Mouse (Mus musculus) embryonic facial prominence, embryonic 15.5 days (tissue): Measurements from ENCODE around the gene Gm12216. TPM values are rescaled to one million over a fixed set of nuclear protein-coding genes. Genes with fewer than 3 reads are reported as not detected.

ENCODE experiments used
- ATAC-seq: fragments of 200-750 bp; cut with Nextera tagmentation; 2 replicates; pipeline ENCODE4 v1.8.0; 2017; ENCODE audit warnings: low read depth, moderate TSS enrichment; ENCODE audit not compliant: insufficient number of reproducible peaks, low FRiP score, low TSS enrichment
- H3K27ac ChIP-seq: fragments of 300-500 bp; sonication (generic); replicated peaks from 2 replicates; pipeline ENCODE4 v1.5.1; 2015; ENCODE audit warnings: mild to moderate bottlenecking, inconsistent platforms
- H3K27me3 ChIP-seq: fragments of 300-500 bp; sonication (generic); 2 replicates; pipeline ENCODE4 v1.6.1; 2015; ENCODE audit warnings: inconsistent platforms
- H3K36me3 ChIP-seq: fragments of 300-500 bp; sonication (generic); 2 replicates; pipeline ENCODE4 v1.6.1; 2015; ENCODE audit warnings: mild to moderate bottlenecking, inconsistent platforms
- H3K4me1 ChIP-seq: fragments of 300-500 bp; sonication (generic); 2 replicates; pipeline ENCODE4 v1.6.1; 2015; ENCODE audit warnings: inconsistent platforms
- H3K4me2 ChIP-seq: fragments of 300-500 bp; sonication (generic); replicated peaks from 2 replicates; pipeline ENCODE4 v1.6.1; 2015; ENCODE audit warnings: mild to moderate bottlenecking, inconsistent platforms
- H3K4me3 ChIP-seq: fragments of 300-500 bp; sonication (generic); replicated peaks from 2 replicates; pipeline ENCODE4 v1.5.1; 2015; ENCODE audit warnings: mild to moderate bottlenecking, inconsistent platforms
- H3K9ac ChIP-seq: fragments of 300-500 bp; sonication (generic); 2 replicates; pipeline ENCODE4 v1.6.1; 2015; ENCODE audit warnings: inconsistent platforms
- H3K9me3 ChIP-seq: fragments of 300-500 bp; sonication (generic); replicated peaks from 2 replicates; pipeline ENCODE4 v1.6.1; 2016; ENCODE audit warnings: inconsistent platforms
- WGBS: fragments of 180-500 bp; shearing (Covaris S2); methylation state at CpG from one replicate; pipeline ENCODE4 v1.1.7; 2015; 5-methylcytosine and 5-hydroxymethylcytosine counted together
- polyA plus RNA-seq: library from polyadenylated mRNA; unstranded; fragments of >200 nt; fragmentation: Nextera tagmentation; extraction: Ambion mirVana; gene quantifications from 2 replicates; pipeline ENCODE4 v1.2.1, GENCODE M21; 2015

Gm12216 gene
- polyA plus RNA-seq, 1 experiment from 2014 or later = 1.6 TPM

DNA sequence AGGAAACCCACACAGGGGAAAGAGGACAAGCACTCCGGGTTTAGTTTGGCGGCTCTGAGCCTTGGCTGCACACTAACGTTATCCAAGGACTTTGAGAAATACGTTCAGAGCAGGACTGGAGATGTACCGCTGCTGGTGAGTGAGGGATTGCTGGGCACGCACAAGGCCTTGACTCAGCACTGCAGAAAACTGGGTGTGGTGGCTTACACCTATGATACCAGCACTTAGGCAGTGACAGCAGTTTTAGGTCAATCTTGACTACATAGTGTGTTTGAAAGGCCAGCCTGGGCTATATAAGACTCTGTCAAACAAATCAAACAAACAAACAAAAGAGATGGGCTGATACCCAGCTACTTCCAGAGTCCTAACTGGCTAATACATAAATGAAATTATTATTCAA lies 55.6 kb downstream of the Gm12216 start:
- no peak for ATAC-seq
- WGBS = 82% methylated on average over 6 of the region's 6 CpGs
- H3K4me3 ChIP-seq = no peak overlapping the region
- H3K4me1 ChIP-seq = peaks cover 7% of the 10 kb centered on the region; the same call in 1 of the 2 replicates
- no peak overlapping the region for H3K9ac ChIP-seq
- H3K9me3 ChIP-seq = no peaks in the 10 kb centered on the region
- no peaks in the 10 kb centered on the region for H3K27me3 ChIP-seq
- no peak overlapping the region for H3K27ac ChIP-seq
- H3K36me3 ChIP-seq = no peaks in the 10 kb centered on the region
- no peak overlapping the region for H3K4me2 ChIP-seq

DNA sequence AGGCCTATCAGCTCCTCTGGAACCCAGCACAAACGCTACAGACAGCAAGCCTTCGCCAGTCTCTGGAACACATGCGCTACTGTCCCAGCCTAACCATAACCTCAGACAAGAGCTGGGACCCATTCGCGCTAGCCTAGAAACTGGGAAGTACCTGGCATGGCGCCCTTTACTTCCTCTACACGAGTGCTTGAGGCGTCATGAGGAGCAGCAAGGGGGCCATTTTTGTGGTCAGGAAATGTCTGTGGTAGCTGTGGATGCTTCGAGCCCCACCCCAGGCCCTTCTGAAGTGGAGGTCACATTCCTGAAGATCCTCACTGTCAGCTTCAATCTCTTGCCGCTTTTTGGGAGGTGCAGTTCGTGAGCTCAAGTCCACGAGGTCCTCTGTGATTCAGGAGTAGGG lies 56.0 kb downstream of the Gm12216 start:
- no peaks in the 10 kb centered on the region for H3K9me3 ChIP-seq
- H3K27me3 ChIP-seq = no peaks in the 10 kb centered on the region
- WGBS = 61% methylated on average over 12 of the region's 12 CpGs
- H3K36me3 ChIP-seq = no peaks in the 10 kb centered on the region
- no peak for ATAC-seq
- H3K27ac ChIP-seq = no peak overlapping the region
- peaks cover 7% of the 10 kb centered on the region; the same call in 1 of the 2 replicates for H3K4me1 ChIP-seq
- no peak overlapping the region for H3K4me2 ChIP-seq
- no peak overlapping the region for H3K9ac ChIP-seq
- no peak overlapping the region for H3K4me3 ChIP-seq

DNA sequence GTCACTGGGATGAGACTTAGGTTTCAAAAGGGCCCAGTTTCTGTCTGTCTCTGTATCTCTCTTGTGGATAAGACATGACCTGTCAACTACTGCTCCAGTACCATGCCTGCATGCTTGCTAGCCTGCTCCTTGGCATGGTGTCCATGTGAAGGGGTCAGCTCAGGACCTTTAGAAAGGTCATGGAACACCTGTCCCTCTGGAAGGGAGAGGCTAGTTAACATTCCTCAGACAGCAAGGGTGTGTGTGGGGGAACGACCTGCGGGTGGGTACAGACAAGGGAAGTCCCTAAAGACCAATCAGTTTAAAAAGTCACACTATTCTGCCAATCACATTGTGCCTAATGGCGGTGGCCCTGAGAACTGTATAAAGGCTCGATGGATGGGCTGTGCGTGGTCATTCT lies 58.1 kb downstream of the Gm12216 start:
- no peak overlapping the region for H3K27ac ChIP-seq
- no peak overlapping the region for H3K4me2 ChIP-seq
- no peaks in the 10 kb centered on the region for H3K27me3 ChIP-seq
- H3K4me3 ChIP-seq = no peak overlapping the region
- no peaks in the 10 kb centered on the region for H3K36me3 ChIP-seq
- ATAC-seq = no peak
- no peaks in the 10 kb centered on the region for H3K9me3 ChIP-seq
- H3K4me1 ChIP-seq = peaks cover 22% of the 10 kb centered on the region
- no peak overlapping the region for H3K9ac ChIP-seq
- WGBS = 81% methylated on average over 5 of the region's 5 CpGs

DNA sequence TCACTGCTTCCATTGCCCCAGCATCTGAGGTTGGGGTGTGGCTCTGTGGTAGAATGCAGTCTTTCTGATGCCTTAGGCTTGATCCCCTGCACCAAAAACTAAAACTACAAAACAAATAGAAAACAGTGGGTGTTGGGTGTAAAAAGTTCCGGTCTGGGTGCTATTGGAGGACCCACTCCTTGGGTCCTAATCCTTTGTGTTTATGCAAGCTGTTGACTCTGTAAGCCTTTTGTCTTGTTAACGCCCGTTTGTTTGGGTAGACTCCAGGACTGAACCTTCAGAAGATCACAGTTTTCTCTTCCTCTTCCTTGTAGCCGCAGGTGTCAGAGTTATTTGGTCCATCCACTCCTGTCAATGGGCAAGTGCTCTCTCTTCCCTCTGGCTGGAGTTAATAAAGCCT lies 59.0 kb downstream of the Gm12216 start:
- no peak overlapping the region for H3K4me2 ChIP-seq
- H3K27ac ChIP-seq = no peak overlapping the region
- no peak overlapping the region for H3K4me3 ChIP-seq
- 65% methylated on average over 4 of the region's 4 CpGs for WGBS
- no peaks in the 10 kb centered on the region for H3K36me3 ChIP-seq
- no peak for ATAC-seq
- peaks cover 26% of the 10 kb centered on the region for H3K4me1 ChIP-seq
- H3K9ac ChIP-seq = no peak overlapping the region
- H3K27me3 ChIP-seq = no peaks in the 10 kb centered on the region
- no peaks in the 10 kb centered on the region for H3K9me3 ChIP-seq

DNA sequence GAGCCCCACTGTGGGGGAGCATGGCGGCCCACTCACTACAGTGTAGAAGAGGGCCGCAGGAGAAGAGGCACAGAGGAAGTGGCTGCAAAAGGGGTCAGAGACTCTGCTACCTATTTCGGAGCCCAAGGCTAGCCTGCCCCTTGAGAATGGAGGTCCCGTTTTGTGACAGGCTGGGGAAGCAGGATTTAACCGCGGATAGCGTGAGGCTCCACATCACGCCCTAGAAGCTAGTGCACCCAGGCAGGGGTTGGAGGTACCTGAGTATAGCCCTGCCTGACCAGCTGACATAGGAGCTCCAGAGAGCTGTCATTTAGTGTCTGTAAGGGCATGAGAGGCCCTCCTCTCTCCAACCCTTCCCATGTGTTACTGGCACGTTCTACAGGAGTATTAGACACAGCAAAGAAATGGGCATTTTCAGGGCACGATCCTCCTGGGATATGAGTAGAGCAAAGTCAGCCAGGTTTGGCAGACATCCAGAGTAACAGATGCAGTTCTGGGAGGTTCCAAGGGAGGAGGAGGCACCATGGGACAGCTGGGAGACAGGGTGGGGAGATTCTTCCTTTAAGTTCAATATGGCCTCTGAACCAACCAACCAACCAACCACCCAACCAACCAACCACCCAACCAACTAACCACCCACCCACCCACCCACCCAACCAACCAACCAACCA lies 60.9 kb downstream of the Gm12216 start:
- H3K9ac ChIP-seq = no peak overlapping the region
- no peak overlapping the region for H3K27ac ChIP-seq
- H3K9me3 ChIP-seq = no peaks in the 10 kb centered on the region
- WGBS = 84% methylated on average over 10 of the region's 10 CpGs
- H3K4me1 ChIP-seq = peaks cover 31% of the 10 kb centered on the region
- no peaks in the 10 kb centered on the region for H3K36me3 ChIP-seq
- H3K27me3 ChIP-seq = no peaks in the 10 kb centered on the region
- H3K4me3 ChIP-seq = no peak overlapping the region
- no peak; the same call in 1 of the 2 replicates for ATAC-seq
- H3K4me2 ChIP-seq = no peak overlapping the region

GRCm38 (mm10) chr11:53797386-53797920 lies 61.6 kb downstream of the Gm12216 start:
- 39% methylated on average over 6 of the region's 6 CpGs for WGBS
- no peak overlapping the region for H3K27ac ChIP-seq

GRCm38 (mm10) chr11:53796409-53797151 lies 62.5 kb downstream of the Gm12216 start:
- Histone ChIP-seq H3K4me2 (no peak overlapping the region), H3K4me1 (peaks cover 28% of the 10 kb centered on the region), H3K36me3 (no peaks in the 10 kb centered on the region), H3K4me3 (no peak overlapping the region), H3K9ac (no peak overlapping the region), H3K9me3 (no peaks in the 10 kb centered on the region; the same call in 1 of the 2 replicates), H3K27me3 (no peaks in the 10 kb centered on the region), H3K27ac (0 out of 2 replicates have a peak overlapping the region, but pooled peaks have one; percentile 1)
- 54% methylated on average over 12 of the region's 12 CpGs for WGBS
- ATAC-seq = no peak

More at GRCm38 (mm10) chr11:53797386-53797920, 61.6 kb downstream of the Gm12216 start:
- no peak for ATAC-seq
- Histone ChIP-seq H3K27me3 (no peaks in the 10 kb centered on the region), H3K9me3 (no peaks in the 10 kb centered on the region; the same call in 1 of the 2 replicates), H3K4me3 (no peak overlapping the region), H3K9ac (no peak overlapping the region), H3K4me2 (no peak overlapping the region), H3K4me1 (peaks cover 28% of the 10 kb centered on the region), H3K36me3 (no peaks in the 10 kb centered on the region)

- Histone ChIP-seq H3K4me3 (no peak overlapping the region), H3K27ac (no peak overlapping the region), H3K9ac (no peak overlapping the region), H3K9me3 (no peaks in the 10 kb centered on the region; the same call in 1 of the 2 replicates), H3K4me2 (no peak overlapping the region), H3K27me3 (no peaks in the 10 kb centered on the region), H3K36me3 (no peaks in the 10 kb centered on the region), H3K4me1 (peaks cover 28% of the 10 kb centered on the region)
- 47% methylated on average over 8 of the region's 8 CpGs for WGBS
- no peak for ATAC-seq
Measured at GRCm38 (mm10) chr11:53795813-53796212, 63.2 kb downstream of the Gm12216 start.

GRCm38 (mm10) chr11:53794671-53795557 lies 64.1 kb downstream of the Gm12216 start:
- Histone ChIP-seq H3K27me3 (no peaks in the 10 kb centered on the region), H3K9ac (no peak overlapping the region), H3K27ac (0 out of 2 replicates have a peak overlapping the region, but pooled peaks have one; percentile 44), H3K9me3 (no peaks in the 10 kb centered on the region; the same call in 1 of the 2 replicates), H3K4me3 (no peak overlapping the region), H3K36me3 (no peaks in the 10 kb centered on the region), H3K4me2 (no peak overlapping the region), H3K4me1 (peaks cover 28% of the 10 kb centered on the region)
- ATAC-seq = no peak
- 61% methylated on average over 25 of the region's 25 CpGs for WGBS

- H3K4me1 ChIP-seq = peaks cover 28% of the 10 kb centered on the region
- no peak overlapping the region for H3K4me2 ChIP-seq
- no peaks in the 10 kb centered on the region for H3K36me3 ChIP-seq
- no peaks in the 10 kb centered on the region; the same call in 1 of the 2 replicates for H3K9me3 ChIP-seq
- ATAC-seq = no peak
- WGBS = 64% methylated on average over 3 of the region's 3 CpGs
- no peak overlapping the region for H3K4me3 ChIP-seq
- no peak overlapping the region for H3K9ac ChIP-seq
- H3K27me3 ChIP-seq = no peaks in the 10 kb centered on the region
- no peak overlapping the region for H3K27ac ChIP-seq
Measured at GRCm38 (mm10) chr11:53794015-53794414, 65.0 kb downstream of the Gm12216 start.
